Mouse (Mus musculus) testis, adult 2 months (tissue): Measurements from ENCODE around the gene Rapgef2.

ENCODE experiments used
- CTCF ChIP-seq: fragments of 200-500 bp; IDR thresholded peaks from 2 replicates; pipeline ENCODE4 v1.5.1; 2012; ENCODE audit warnings: low read depth, mild to moderate bottlenecking, inconsistent platforms, low read length, moderate library complexity; ENCODE audit not compliant: control insufficient read depth, insufficient read depth, insufficient replicate concordance
- POLR2A ChIP-seq: fragments of 200-500 bp; IDR thresholded peaks from 2 replicates; pipeline ENCODE4 v1.6.1; 2012; ENCODE audit warnings: low read depth, mild to moderate bottlenecking, inconsistent platforms, low read length, moderate library complexity; ENCODE audit not compliant: control insufficient read depth

DNA sequence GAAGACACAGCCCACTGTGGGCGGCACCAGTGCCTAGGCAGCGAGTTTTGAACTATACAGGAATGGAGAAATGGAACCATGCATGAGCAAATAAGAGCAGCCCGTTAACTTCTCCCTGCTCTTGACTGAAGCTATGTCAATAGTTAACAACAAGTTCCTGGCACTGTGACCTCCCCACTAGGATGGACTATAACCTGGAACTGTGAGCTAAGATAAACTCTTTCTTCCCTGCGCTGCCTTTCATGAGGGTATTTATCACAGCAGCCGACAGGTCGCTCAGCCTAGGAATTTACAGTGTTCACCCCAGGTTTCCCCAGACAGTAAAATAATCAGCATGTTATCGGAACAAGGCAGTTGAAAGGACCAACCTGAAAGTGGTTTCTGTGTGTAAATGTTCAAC is 79.8 kb downstream of the Rapgef2 start:
- TF ChIP-seq POLR2A (no peak), CTCF (no peak)
